Mouse (Mus musculus): ENCODE data around the gene Scarb2.

DNA sequence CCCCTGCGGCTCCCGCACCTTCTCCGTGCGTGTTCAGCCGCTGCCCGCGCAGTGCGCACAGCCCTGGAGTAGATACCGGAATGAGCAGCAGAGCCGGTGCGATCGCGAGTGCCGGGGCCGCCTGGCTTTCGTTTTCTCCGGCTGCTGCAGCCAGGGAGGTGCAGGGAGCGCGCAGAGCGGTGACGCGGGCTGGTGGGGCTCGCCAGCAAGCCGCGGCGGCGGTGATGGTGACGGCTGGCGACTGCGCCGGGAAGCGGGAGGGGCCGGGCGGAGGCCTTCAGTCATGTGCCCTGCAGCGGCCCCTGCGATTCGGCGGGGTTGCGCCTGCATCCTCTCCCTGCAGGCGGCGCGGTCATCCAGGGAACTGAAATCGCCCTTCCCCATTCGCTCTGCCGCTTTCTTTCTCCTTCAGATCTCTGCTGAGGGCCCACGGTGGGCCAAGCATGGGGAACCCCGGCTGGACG lies 1.2 kb downstream of the Scarb2 start:
- TF ChIP-seq POLR2A (IDR thresholded peaks at IDR 0.05; ENCODE audit: low read depth, low read length) = peak; percentile 89
- peak; percentile 68 for TF ChIP-seq CTCF (IDR thresholded peaks at IDR 0.05; ENCODE audit: extremely low read depth, insufficient read length, insufficient replicate concordance, low read depth, low read length)
